Mouse (Mus musculus): ENCODE measurements at regions not wholly inside any gene's neighbourhood (a gene's known extent, or its start where the extent isn't known, plus 50 kb on each side); places are given as distances from the start of the nearest gene placed in this dataset.

- dilution Hi-C loops (cut with MboI; ENCODE audit: extremely low pct_ligation_motif_present, extremely low pct_unique_long_range_greater_than_20kb, low sequenced_read_pairs) = no loop called here
- Histone ChIP-seq H3K4me1 (ENCODE audit: control insufficient read depth in 1 of 2, insufficient read depth in 2 of 2) (no peaks in the 10 kb centered on the region), H3K27me3 (replicated peaks) (peaks cover 45% of the 10 kb centered on the region), H3K4me2 (ENCODE audit: insufficient read depth, low read depth, poor library complexity, severe bottlenecking) (no peak overlapping the region), H3K27ac (ENCODE audit: insufficient read depth, low read depth) (no peak overlapping the region), H3K4me3 (replicated peaks in 1 of 3; ENCODE audit: low read depth in 2 of 3, low read length in 2 of 3, poor library complexity in 1 of 3) (no peak overlapping the region), H3K9me3 (replicated peaks; ENCODE audit: low read length) (no peaks in the 10 kb centered on the region), H3K36me3 (replicated peaks in 1 of 2; ENCODE audit: control insufficient read depth in 1 of 2, insufficient read depth in 1 of 2, low read length in 1 of 2) (no peaks in the 10 kb centered on the region), H3K9ac (ENCODE audit: insufficient read depth, low read depth) (no peak overlapping the region), H3K79me2 (replicated peaks; ENCODE audit: control insufficient read depth, extremely low read depth, insufficient read depth, poor library complexity, severe bottlenecking) (no peaks in the 10 kb centered on the region)
- TF ChIP-seq CTCF (conservative IDR thresholded peaks at IDR 0.05 in 1 of 2, IDR thresholded peaks at IDR 0.05 in 1 of 2; ENCODE audit: low read depth in 2 of 2, low read length in 2 of 2) (peak in 1 of 2 experiments; percentile 20; a peak in 1 of 4 replicates), RCOR1 (conservative IDR thresholded peaks at IDR 0.05; ENCODE audit: low read depth, low read length) (no peak), TBP (conservative IDR thresholded peaks at IDR 0.05; ENCODE audit: low read depth, low read length) (no peak), BHLHE40 (IDR thresholded peaks at IDR 0.05; ENCODE audit: low read depth, low read length) (no peak), ZMIZ1 (IDR thresholded peaks at IDR 0.05; ENCODE audit: low read depth, low read length) (no peak), ELF1 (IDR thresholded peaks at IDR 0.05; ENCODE audit: low read depth, low read length) (no peak), MAFK (IDR thresholded peaks at IDR 0.05; ENCODE audit: insufficient replicate concordance, low read length) (no peak), RAD21 (IDR thresholded peaks at IDR 0.05; ENCODE audit: low read depth, low read length) (peak; percentile 11), ZNF384 (IDR thresholded peaks at IDR 0.05; ENCODE audit: low read depth, low read length) (no peak), PAX5 (IDR thresholded peaks at IDR 0.05; ENCODE audit: low read length) (no peak), CHD2 (IDR thresholded peaks at IDR 0.05; ENCODE audit: low read length) (no peak), ZKSCAN1 (IDR thresholded peaks at IDR 0.05; ENCODE audit: borderline replicate concordance, low read depth, low read length) (no peak), USF1 (IDR thresholded peaks at IDR 0.05; ENCODE audit: low read depth, low read length) (no peak), SMC3 (IDR thresholded peaks at IDR 0.05; ENCODE audit: low read depth, low read length) (no peak), MAX (IDR thresholded peaks at IDR 0.05; ENCODE audit: low read length) (no peak)
- in situ Hi-C loops (cut with MboI; ENCODE audit: low pct_ligation_motif_present, low pct_unique_long_range_greater_than_20kb, low sequenced_read_pairs) = loop anchor here (25.0 kb wide), 1 partner anchor 1313 kb away; no protein-coding TSS in a partner anchor
- no peak for DNase-seq (ENCODE audit: extremely low read depth)
Observed at GRCm38 (mm10) chr11:56148956-56149355, 108.1 kb upstream of the Nmur2 start.

GRCm38 (mm10) chr11:56146708-56147107, 105.9 kb upstream of the Nmur2 start:
- in situ Hi-C loops (cut with MboI; ENCODE audit: low pct_ligation_motif_present, low pct_unique_long_range_greater_than_20kb, low sequenced_read_pairs) = loop anchor here (25.0 kb wide), 1 partner anchor 1316 kb away; no protein-coding TSS in a partner anchor
- Histone ChIP-seq H3K36me3 (replicated peaks in 1 of 2; ENCODE audit: control insufficient read depth in 1 of 2, insufficient read depth in 1 of 2, low read length in 1 of 2) (no peaks in the 10 kb centered on the region), H3K9me3 (replicated peaks; ENCODE audit: low read length) (no peaks in the 10 kb centered on the region), H3K27me3 (replicated peaks) (peaks cover 47% of the 10 kb centered on the region), H3K4me3 (replicated peaks in 1 of 3; ENCODE audit: low read depth in 2 of 3, low read length in 2 of 3, poor library complexity in 1 of 3) (no peak overlapping the region), H3K79me2 (replicated peaks; ENCODE audit: control insufficient read depth, extremely low read depth, insufficient read depth, poor library complexity, severe bottlenecking) (no peaks in the 10 kb centered on the region), H3K9ac (ENCODE audit: insufficient read depth, low read depth) (no peak overlapping the region), H3K27ac (ENCODE audit: insufficient read depth, low read depth) (no peak overlapping the region), H3K4me1 (ENCODE audit: control insufficient read depth in 1 of 2, insufficient read depth in 2 of 2) (no peaks in the 10 kb centered on the region), H3K4me2 (ENCODE audit: insufficient read depth, low read depth, poor library complexity, severe bottlenecking) (no peak overlapping the region)
- TF ChIP-seq TCF12 (IDR thresholded peaks at IDR 0.05; ENCODE audit: low read depth, low read length) (no peak), MAZ (IDR thresholded peaks at IDR 0.05; ENCODE audit: low read depth, low read length) (no peak), POLR2A (IDR thresholded peaks at IDR 0.05; ENCODE audit: low read depth, low read length) (no peak), JUND (conservative IDR thresholded peaks at IDR 0.05; ENCODE audit: low read depth, low read length) (no peak), MAX (IDR thresholded peaks at IDR 0.05; ENCODE audit: low read length) (no peak), ZKSCAN1 (IDR thresholded peaks at IDR 0.05; ENCODE audit: borderline replicate concordance, low read depth, low read length) (no peak), SMC3 (IDR thresholded peaks at IDR 0.05; ENCODE audit: low read depth, low read length) (no peak), NELFE (IDR thresholded peaks at IDR 0.05; ENCODE audit: low read depth, low read length) (no peak), ZMIZ1 (IDR thresholded peaks at IDR 0.05; ENCODE audit: low read depth, low read length) (no peak), BHLHE40 (IDR thresholded peaks at IDR 0.05; ENCODE audit: low read depth, low read length) (no peak), ZC3H11A (IDR thresholded peaks at IDR 0.05; ENCODE audit: low read depth, low read length) (no peak), PAX5 (IDR thresholded peaks at IDR 0.05; ENCODE audit: low read length) (no peak), POLR2AphosphoS2 (IDR thresholded peaks at IDR 0.05; ENCODE audit: low read depth, low read length) (no peak), UBTF (IDR thresholded peaks at IDR 0.05; ENCODE audit: low read depth, low read length) (no peak), ZNF384 (IDR thresholded peaks at IDR 0.05; ENCODE audit: low read depth, low read length) (no peak), NRF1 (IDR thresholded peaks at IDR 0.05; ENCODE audit: low read depth, low read length) (no peak), EP300 (IDR thresholded peaks at IDR 0.05; ENCODE audit: low read length) (no peak)
- DNase-seq (ENCODE audit: extremely low read depth) = no peak
- dilution Hi-C loops (cut with MboI; ENCODE audit: extremely low pct_ligation_motif_present, extremely low pct_unique_long_range_greater_than_20kb, low sequenced_read_pairs) = no loop called here
